ENCODE assay signal across 12 mouse cellular contexts in genomic region chr10:61422861-61423260, GRCm38 (mm10). TPM values are rescaled to one million over a fixed set of nuclear protein-coding genes. Genes with fewer than 3 reads are reported as not detected.
"Had no signal": no experiment of that assay in that cellular context is flagged by ENCODE, and none has a peak within 500 bp of the region (broad histone marks: within the 10 kb centered on the region; RNA-seq: fewer than 3 reads in every experiment).

No protein-coding gene starts in this region.

- H3K36me3 ChIP-seq: kidney, embryonic 15.5 days; liver, embryonic 12.5 days; midbrain, embryonic 10.5 days; neural tube, embryonic 12.5 days had no signal

- H3K9me3 ChIP-seq: kidney, embryonic 15.5 days; limb, embryonic 12.5 days; liver, embryonic 12.5 days; midbrain, embryonic 10.5 days; neural tube, embryonic 12.5 days had no signal

- DNase-seq: layer of hippocampus, adult 9-11 months; layer of hippocampus, postnatal 36 days; midbrain, embryonic 14.5 days had no signal

- H3K27ac ChIP-seq: kidney, embryonic 15.5 days; limb, embryonic 12.5 days; liver, embryonic 12.5 days; midbrain, embryonic 10.5 days; neural tube, embryonic 12.5 days had no signal

- ATAC-seq: intestine, embryonic 16.5 days had no signal

- H3K4me3 ChIP-seq: kidney, embryonic 15.5 days; limb, embryonic 12.5 days; liver, embryonic 12.5 days; midbrain, embryonic 10.5 days; neural tube, embryonic 12.5 days had no signal

- H3K9ac ChIP-seq: kidney, embryonic 15.5 days; limb, embryonic 12.5 days; liver, embryonic 12.5 days; neural tube, embryonic 12.5 days had no signal

RNA-seq across cellular contexts. Expression of gene Nodal, which starts 5.1 kb away (rescaled TPM):
- total RNA-seq: megakaryocyte progenitor cell, adult 5-6 weeks; monocyte, adult 5-6 weeks; neutrophil, adult 5-6 weeks had no signal
- polyA plus RNA-seq: limb, embryonic 12.5 days; midbrain, embryonic 14.5 days; neural tube, embryonic 12.5 days had no signal

RNA-seq across cellular contexts. Expression of gene Pald1, which starts 39.5 kb away (rescaled TPM):
- total RNA-seq: megakaryocyte progenitor cell, adult 5-6 weeks; neutrophil, adult 5-6 weeks had no signal
